ENCODE assay signal across 8 mouse cellular contexts in genomic region chr8:110920773-110921277, GRCm38 (mm10). TPM values are rescaled to one million over a fixed set of nuclear protein-coding genes. Genes with fewer than 3 reads are reported as not detected.
DNase-seq lines count a peak whose midpoint lies in the region; ATAC-seq and TF ChIP-seq lines count a peak whose summit lies in the region.

No protein-coding gene starts in this region.

- WGBS in cerebellum, adult 2 months, result 15% methylated on average over 3 of the region's 3 CpGs
- 26% methylated on average over 3 of the region's 3 CpGs for WGBS in neural tube, embryonic 11.5 days
- WGBS in limb, embryonic 12.5 days, result 8% methylated on average over 3 of the region's 3 CpGs
- 22% methylated on average over 3 of the region's 3 CpGs for WGBS in stomach, embryonic 15.5 days

- peak overlapping the region; percentile 94 for H3K27ac ChIP-seq in cerebellum, adult 2 months (ENCODE audit: insufficient read depth, low read length)
- H3K27ac ChIP-seq in neural tube, embryonic 11.5 days (ENCODE audit: low read depth, low read length), result no peak overlapping the region; the same call in 1 of the 2 replicates
- H3K27ac ChIP-seq in limb, embryonic 12.5 days, result peak overlapping the region; percentile 86
- H3K27ac ChIP-seq in stomach, embryonic 15.5 days, result peak overlapping the region; percentile 74

- no peak for DNase-seq in cerebellum, adult 2 months
- DNase-seq in cerebellum, postnatal 14 days, result no peak
- no peak for DNase-seq in neural tube, embryonic 11.5 days (ENCODE audit: low spot score)
- DNase-seq in neural tube, embryonic 10.5 days (ENCODE audit: extremely low spot score, low spot score), result no peak
- DNase-seq in gastrocnemius, adult 8-10 months (ENCODE audit: low spot score in 2 of 2), result no peak
- DNase-seq in left cerebral cortex, postnatal 36 days (ENCODE audit: low spot score in 2 of 2), result no peak

- no peak for TF ChIP-seq POLR2A in cerebellum, adult 2 months (IDR thresholded peaks at IDR 0.05; ENCODE audit: borderline replicate concordance, insufficient read depth, low read length)

- peak overlapping the region; percentile 86 for H3K4me2 ChIP-seq in neural tube, embryonic 11.5 days (ENCODE audit: low read depth)
- peak overlapping the region; percentile 90 for H3K4me2 ChIP-seq in limb, embryonic 12.5 days
- H3K4me2 ChIP-seq in stomach, embryonic 15.5 days, result peak overlapping the region; percentile 84

- H3K4me1 ChIP-seq in cerebellum, adult 2 months (ENCODE audit: control insufficient read depth, insufficient read depth, low read length), result peaks cover 7% of the 10 kb centered on the region; the same call in 1 of the 2 replicates
- H3K4me1 ChIP-seq in neural tube, embryonic 11.5 days (ENCODE audit: control insufficient read depth, insufficient read depth, low read length), result peaks cover 15% of the 10 kb centered on the region
- H3K4me1 ChIP-seq in limb, embryonic 12.5 days (replicated peaks), result peaks cover 34% of the 10 kb centered on the region
- peaks cover 23% of the 10 kb centered on the region for H3K4me1 ChIP-seq in stomach, embryonic 15.5 days

- ATAC-seq in neural tube, embryonic 11.5 days (ENCODE audit: insufficient read depth, low FRiP score, low TSS enrichment), result no peak
- no peak for ATAC-seq in limb, embryonic 12.5 days (ENCODE audit: insufficient number of reproducible peaks, insufficient read depth, low FRiP score, low TSS enrichment, low read depth)
- ATAC-seq in stomach, embryonic 15.5 days (ENCODE audit: insufficient read depth, low FRiP score, low read depth), result no peak

- no peak for TF ChIP-seq CTCF in cerebellum, adult 2 months (IDR thresholded peaks at IDR 0.05; ENCODE audit: borderline replicate concordance, insufficient read depth, low read depth, low read length)

- no peaks in the 10 kb centered on the region for H3K27me3 ChIP-seq in cerebellum, adult 2 months (ENCODE audit: control insufficient read depth, insufficient read depth, low read length)
- H3K27me3 ChIP-seq in neural tube, embryonic 11.5 days (ENCODE audit: control insufficient read depth, insufficient read depth, low read length), result no peaks in the 10 kb centered on the region
- no peaks in the 10 kb centered on the region for H3K27me3 ChIP-seq in limb, embryonic 12.5 days
- H3K27me3 ChIP-seq in stomach, embryonic 15.5 days (replicated peaks), result no peaks in the 10 kb centered on the region

- no peaks in the 10 kb centered on the region for H3K36me3 ChIP-seq in neural tube, embryonic 11.5 days (ENCODE audit: control insufficient read depth, insufficient read depth, low read length)
- peaks cover 8% of the 10 kb centered on the region; the same call in 1 of the 2 replicates for H3K36me3 ChIP-seq in limb, embryonic 12.5 days
- H3K36me3 ChIP-seq in stomach, embryonic 15.5 days, result no peaks in the 10 kb centered on the region; the same call in 1 of the 2 replicates

- H3K9me3 ChIP-seq in neural tube, embryonic 11.5 days (ENCODE audit: control insufficient read depth, low read length), result no peaks in the 10 kb centered on the region
- H3K9me3 ChIP-seq in limb, embryonic 12.5 days, result no peaks in the 10 kb centered on the region
- H3K9me3 ChIP-seq in stomach, embryonic 15.5 days, result no peaks in the 10 kb centered on the region

- H3K9ac ChIP-seq in neural tube, embryonic 11.5 days (ENCODE audit: low read length), result peak overlapping the region; percentile 88
- peak overlapping the region; percentile 95 for H3K9ac ChIP-seq in limb, embryonic 12.5 days (replicated peaks)
- peak overlapping the region; percentile 78 for H3K9ac ChIP-seq in stomach, embryonic 15.5 days

- intact Hi-C loops in left cerebral cortex, postnatal 36 days (cut with DNase I), result no loop called here

- peak overlapping the region; percentile 86 for H3K4me3 ChIP-seq in cerebellum, adult 2 months (replicated peaks; ENCODE audit: insufficient read depth, low read depth, low read length)
- H3K4me3 ChIP-seq in neural tube, embryonic 11.5 days (ENCODE audit: low read depth, low read length), result peak overlapping the region; percentile 82
- H3K4me3 ChIP-seq in limb, embryonic 12.5 days (replicated peaks), result peak overlapping the region; percentile 84
- peak overlapping the region; percentile 86 for H3K4me3 ChIP-seq in stomach, embryonic 15.5 days (replicated peaks)

RNA-seq across cellular contexts. Expression of gene St3gal2, which starts 1.1 kb away (rescaled TPM):
- polyA plus RNA-seq in cerebellum, adult 2 months (2012; rRNA removed), result 81.1 and 88.6 TPM in 2 replicates
- polyA plus RNA-seq in neural tube, embryonic 11.5 days (2014; fragmentation: Nextera tagmentation; extraction: Ambion mirVana), result 18.2 and 19.1 TPM in 2 replicates
- 41.6 and 44.2 TPM in 2 replicates for polyA plus RNA-seq in limb, embryonic 12.5 days (2016; fragmentation: Nextera tagmentation; extraction: Ambion mirVana)
- polyA plus RNA-seq in stomach, embryonic 15.5 days (2015; fragmentation: Nextera tagmentation; extraction: Ambion mirVana), result 17.1 and 17.6 TPM in 2 replicates
- 10 to 100 TPM; 45.0 to 59.2 (median 50.7) TPM for total RNA-seq in gastrocnemius, adult 8-10 months (2022)
- total RNA-seq in left cerebral cortex, postnatal 36 days (2021), result 10 to 100 TPM; 93.3 to 94.1 TPM

RNA-seq across cellular contexts. Expression of gene Fuk, which starts 18.5 kb away (rescaled TPM):
- 27.1 and 31.0 TPM in 2 replicates for polyA plus RNA-seq in cerebellum, adult 2 months (2012; rRNA removed)
- polyA plus RNA-seq in neural tube, embryonic 11.5 days (2014; fragmentation: Nextera tagmentation; extraction: Ambion mirVana), result 6.4 and 7.5 TPM in 2 replicates
- 17.9 and 20.3 TPM in 2 replicates for polyA plus RNA-seq in limb, embryonic 12.5 days (2016; fragmentation: Nextera tagmentation; extraction: Ambion mirVana)
- polyA plus RNA-seq in stomach, embryonic 15.5 days (2015; fragmentation: Nextera tagmentation; extraction: Ambion mirVana), result 10.6 and 11.4 TPM in 2 replicates
- 1 to 10 TPM; 3.6 to 4.5 (median 4.0) TPM for total RNA-seq in gastrocnemius, adult 8-10 months (2022)
- 10 to 100 TPM; 17.2 to 21.7 TPM for total RNA-seq in left cerebral cortex, postnatal 36 days (2021)
